Mouse (Mus musculus): ENCODE measurements around the gene Etl4.

GRCm38 (mm10) chr2:20560581-20560980 lies 651.0 kb downstream of the Etl4 start:
- TF ChIP-seq TCF12 (IDR thresholded peaks at IDR 0.05; ENCODE audit: insufficient read depth, poor library complexity, severe bottlenecking) (no peak), POLR2AphosphoS2 (IDR thresholded peaks at IDR 0.05; ENCODE audit: insufficient read length, low read depth) (no peak), POLR2A (IDR thresholded peaks at IDR 0.05; ENCODE audit: insufficient read length, low read depth) (no peak), CEBPB (IDR thresholded peaks at IDR 0.05; ENCODE audit: insufficient read depth, poor library complexity, severe bottlenecking) (no peak), USF1 (IDR thresholded peaks at IDR 0.05; ENCODE audit: low read depth) (no peak), REST (IDR thresholded peaks at IDR 0.05; ENCODE audit: insufficient read depth, insufficient read length) (no peak), MYOD1 (IDR thresholded peaks at IDR 0.05; ENCODE audit: control insufficient read depth in 1 of 3, insufficient read length in 2 of 3, low read depth in 2 of 3) (no peak), TCF3 (IDR thresholded peaks at IDR 0.05; ENCODE audit: insufficient read length, low read depth) (no peak), MAX (IDR thresholded peaks at IDR 0.05; ENCODE audit: low read depth) (no peak), E2F4 (IDR thresholded peaks at IDR 0.05; ENCODE audit: insufficient read depth) (no peak), MYOG (IDR thresholded peaks at IDR 0.05; ENCODE audit: control insufficient read depth in 1 of 3, insufficient read depth in 1 of 3, insufficient read length in 2 of 3, low read depth in 2 of 3) (no peak), SRF (IDR thresholded peaks at IDR 0.05; ENCODE audit: control insufficient read depth, insufficient read length, low read depth) (no peak)

Measured in myocyte (in vitro differentiated cells).